Mouse (Mus musculus) layer of hippocampus, postnatal 36 days (tissue): ENCODE measurements around the gene Slc25a25. TPM values are rescaled to one million over a fixed set of nuclear protein-coding genes. Genes with fewer than 3 reads are reported as not detected.

Experiments used
- DNase-seq, 2 experiments: peaks; one replicate each; pipeline ENCODE4 v3.0.0; 2022
- total RNA-seq, 2 experiments: library from RNA; stranded (reverse); gene quantifications; 2 replicates each; pipeline ENCODE4 v1.2.3; 2021

The Slc25a25 gene
- total RNA-seq, 2 experiments from 2014 or later: 58.1 to 60.0 TPM

GRCm38 (mm10) chr2:32458300-32458699, 7.1 kb upstream of the Slc25a25 start:
- no peak for DNase-seq

GRCm38 (mm10) chr2:32455101-32455500, 3.9 kb upstream of the Slc25a25 start:
- no peak for DNase-seq

- DNase-seq: no peak
Measured at GRCm38 (mm10) chr2:32454633-32455032, 3.4 kb upstream of the Slc25a25 start.

GRCm38 (mm10) chr2:32453641-32454303, 2.5 kb upstream of the Slc25a25 start:
- no peak for DNase-seq

- DNase-seq: no peak
Measured at GRCm38 (mm10) chr2:32452441-32452971, 1.3 kb upstream of the Slc25a25 start.

GRCm38 (mm10) chr2:32451870-32452372, 676 bp upstream of the Slc25a25 start:
- peak; percentile 99 for DNase-seq

- peak; percentile 37 to 54 for DNase-seq
Measured at GRCm38 (mm10) chr2:32449761-32450754, 1.2 kb downstream of the Slc25a25 start, which contains the start of gene Naif1. Gene Naif1 (plus strand): TSS chr2:32450457.

- DNase-seq: no peak
Measured at GRCm38 (mm10) chr2:32448480-32448879, 2.8 kb downstream of the Slc25a25 start.

GRCm38 (mm10) chr2:32447264-32447936, 3.8 kb downstream of the Slc25a25 start:
- DNase-seq: peak in 1 of 2 experiments; percentile 42

- no peak for DNase-seq
Measured at GRCm38 (mm10) chr2:32445535-32445934, 5.7 kb downstream of the Slc25a25 start.

GRCm38 (mm10) chr2:32441550-32441949, 9.7 kb downstream of the Slc25a25 start:
- DNase-seq: no peak

- no peak for DNase-seq
Measured at GRCm38 (mm10) chr2:32440632-32441031, 10.6 kb downstream of the Slc25a25 start.

GRCm38 (mm10) chr2:32440164-32440563, 11.1 kb downstream of the Slc25a25 start:
- no peak for DNase-seq

GRCm38 (mm10) chr2:32439177-32439576, 12.1 kb downstream of the Slc25a25 start:
- DNase-seq: no peak

GRCm38 (mm10) chr2:32438733-32439132, 12.5 kb downstream of the Slc25a25 start:
- DNase-seq: no peak

- DNase-seq: no peak
Measured at GRCm38 (mm10) chr2:32437612-32438166, 13.6 kb downstream of the Slc25a25 start.

- DNase-seq: no peak
Measured at GRCm38 (mm10) chr2:32436686-32437372, 14.4 kb downstream of the Slc25a25 start.

GRCm38 (mm10) chr2:32430701-32431676, 20.3 kb downstream of the Slc25a25 start:
- peak; percentile 79 to 81 for DNase-seq

GRCm38 (mm10) chr2:32429215-32429891, 21.9 kb downstream of the Slc25a25 start:
- no peak for DNase-seq
